Mouse (Mus musculus): ENCODE data around the gene Ninj2. TPM values are rescaled to one million over a fixed set of nuclear protein-coding genes. Genes with fewer than 3 reads are reported as not detected.

Gene Ninj2
- total and polyA plus RNA-seq, 3 experiments = 0.08 TPM; not detected in 2

GRCm38 (mm10) chr6:120174028-120174601 is 81.0 kb downstream of the Ninj2 start:
- Histone ChIP-seq H3K27ac (ENCODE audit: control insufficient read depth, low read depth, low read length) (peak overlapping the region; percentile 38; the same call in 1 of the 2 replicates), H3K4me1 (ENCODE audit: control insufficient read depth in 1 of 2, insufficient read depth in 2 of 2, low read length in 2 of 2) (peaks cover 4 to 11% of the 10 kb centered on the region in 2 experiments), H3K9ac (ENCODE audit: control insufficient read depth, low read depth, low read length, poor library complexity, severe bottlenecking) (peak overlapping the region; percentile 51), H3K36me3 (ENCODE audit: control insufficient read depth in 1 of 2, insufficient read depth in 2 of 2, low read length in 2 of 2) (peaks cover 0 to 5% of the 10 kb centered on the region in 2 experiments; a peak in 2 of 4 replicates), H3K9me3 (replicated peaks; ENCODE audit: insufficient read depth, low read length) (no peaks in the 10 kb centered on the region), H3K27me3 (ENCODE audit: control insufficient read depth in 1 of 2, insufficient read depth in 2 of 2, low read length in 2 of 2) (peaks cover 0 to 3% of the 10 kb centered on the region in 2 experiments; a peak in 1 of 4 replicates), H3K79me2 (ENCODE audit: control insufficient read depth, insufficient read depth, low read length, poor library complexity) (no peaks in the 10 kb centered on the region), H3K4me3 (ENCODE audit: control insufficient read depth in 1 of 2, insufficient read depth in 1 of 2, low read depth in 2 of 2, low read length in 2 of 2) (peak overlapping the region; percentile 24 to 81)
- DNase-seq (ENCODE audit: low read depth, low spot score) = no peak
- TF ChIP-seq ZC3H11A (IDR thresholded peaks at IDR 0.05; ENCODE audit: low read depth, low read length) (0 out of 2 replicates have a peak, but pooled peaks have one; percentile 1), RCOR1 (IDR thresholded peaks at IDR 0.05; ENCODE audit: low read depth, low read length) (no peak), EP300 (IDR thresholded peaks at IDR 0.05; ENCODE audit: low read depth in 1 of 2, low read length in 2 of 2) (peak in 1 of 2 experiments; percentile 11; a peak in 1 of 4 replicates)

GRCm38 (mm10) chr6:120174602-120175115 is 81.5 kb downstream of the Ninj2 start:
- Histone ChIP-seq H3K4me1 (ENCODE audit: control insufficient read depth in 1 of 2, insufficient read depth in 2 of 2, low read length in 2 of 2) (peaks cover 6 to 16% of the 10 kb centered on the region in 2 experiments), H3K9me3 (replicated peaks; ENCODE audit: insufficient read depth, low read length) (no peaks in the 10 kb centered on the region), H3K4me3 (ENCODE audit: control insufficient read depth in 1 of 2, insufficient read depth in 1 of 2, low read depth in 2 of 2, low read length in 2 of 2) (peak overlapping the region; percentile 24 to 81), H3K36me3 (ENCODE audit: control insufficient read depth in 1 of 2, insufficient read depth in 2 of 2, low read length in 2 of 2) (peaks cover 0 to 10% of the 10 kb centered on the region in 2 experiments; a peak in 2 of 4 replicates), H3K27ac (ENCODE audit: control insufficient read depth, low read depth, low read length) (peak overlapping the region; percentile 59), H3K9ac (ENCODE audit: control insufficient read depth, low read depth, low read length, poor library complexity, severe bottlenecking) (peak overlapping the region; percentile 51), H3K27me3 (ENCODE audit: control insufficient read depth in 1 of 2, insufficient read depth in 2 of 2, low read length in 2 of 2) (peaks cover 0 to 3% of the 10 kb centered on the region in 2 experiments; a peak in 1 of 4 replicates), H3K79me2 (ENCODE audit: control insufficient read depth, insufficient read depth, low read length, poor library complexity) (no peaks in the 10 kb centered on the region)
- peak; percentile 77 for DNase-seq (ENCODE audit: low read depth, low spot score)
- peak; percentile 51; the same call in 1 of the 2 replicates for TF ChIP-seq TCF12 (IDR thresholded peaks at IDR 0.05; ENCODE audit: low read depth, low read length)
- no peak for TF ChIP-seq BHLHE40 (IDR thresholded peaks at IDR 0.05; ENCODE audit: borderline replicate concordance, low read depth, low read length)
- no peak for TF ChIP-seq CHD1 (IDR thresholded peaks at IDR 0.05; ENCODE audit: low read depth, low read length)
- TF ChIP-seq ELF1 (IDR thresholded peaks at IDR 0.05; ENCODE audit: low read depth, low read length) = no peak
- TF ChIP-seq EP300 (IDR thresholded peaks at IDR 0.05; ENCODE audit: low read depth in 1 of 2, low read length in 2 of 2) = peak in 1 of 2 experiments; percentile 13; a peak in 2 of 4 replicates
- no peak for TF ChIP-seq RCOR1 (IDR thresholded peaks at IDR 0.05; ENCODE audit: low read depth, low read length)
- peak; percentile 91 for TF ChIP-seq TAL1 (IDR thresholded peaks at IDR 0.05; ENCODE audit: low read length)
- TF ChIP-seq CHD2 (IDR thresholded peaks at IDR 0.05; ENCODE audit: low read length) = no peak
- 0 out of 2 replicates have a peak, but pooled peaks have one; percentile 20 for TF ChIP-seq TBP (IDR thresholded peaks at IDR 0.05; ENCODE audit: low read depth, low read length)
- no peak for TF ChIP-seq NRF1 (IDR thresholded peaks at IDR 0.05; ENCODE audit: insufficient read depth, low read depth, low read length, poor library complexity, severe bottlenecking)
- TF ChIP-seq KAT2A (conservative IDR thresholded peaks at IDR 0.05; ENCODE audit: low read depth, low read length) = no peak
- TF ChIP-seq ZNF384 (IDR thresholded peaks at IDR 0.05; ENCODE audit: low read depth, low read length) = no peak
- no peak for TF ChIP-seq RAD21 (IDR thresholded peaks at IDR 0.05; ENCODE audit: low read depth, low read length)
- TF ChIP-seq MAFK (IDR thresholded peaks at IDR 0.05; ENCODE audit: borderline replicate concordance, low read depth, low read length) = no peak
- TF ChIP-seq MAZ (IDR thresholded peaks at IDR 0.05; ENCODE audit: low read depth, low read length) = no peak
- no peak for TF ChIP-seq POLR2A (IDR thresholded peaks at IDR 0.05; ENCODE audit: control insufficient read depth in 1 of 2, insufficient read depth in 1 of 2, low read depth in 1 of 2, low read length in 2 of 2, poor library complexity in 1 of 2)
- no peak; the same call in 1 of the 2 replicates for TF ChIP-seq SMC3 (IDR thresholded peaks at IDR 0.05; ENCODE audit: low read depth, low read length)
- peak; percentile 73 for TF ChIP-seq ETS1 (IDR thresholded peaks at IDR 0.05; ENCODE audit: low read depth, low read length)
- TF ChIP-seq ZC3H11A (IDR thresholded peaks at IDR 0.05; ENCODE audit: low read depth, low read length) = no peak
- TF ChIP-seq E2F4 (IDR thresholded peaks at IDR 0.05; ENCODE audit: borderline replicate concordance, low read depth, low read length) = no peak
- TF ChIP-seq HCFC1 (IDR thresholded peaks at IDR 0.05; ENCODE audit: low read depth, low read length) = no peak
- no peak for TF ChIP-seq MAX (IDR thresholded peaks at IDR 0.05; ENCODE audit: low read length)
- TF ChIP-seq USF2 (IDR thresholded peaks at IDR 0.05; ENCODE audit: borderline replicate concordance in 1 of 2, insufficient read depth in 1 of 2, low read depth in 1 of 2, low read length in 2 of 2) = no peak
- TF ChIP-seq CTCF (IDR thresholded peaks at IDR 0.05 in 2 of 3, conservative IDR thresholded peaks at IDR 0.05 in 1 of 3; ENCODE audit: control insufficient read depth in 1 of 3, insufficient read depth in 1 of 3, low read depth in 2 of 3, low read length in 3 of 3, poor library complexity in 1 of 3, severe bottlenecking in 1 of 3) = no peak
- no peak for TF ChIP-seq UBTF (IDR thresholded peaks at IDR 0.05; ENCODE audit: borderline replicate concordance, insufficient read depth, low read depth, low read length)
- TF ChIP-seq GATA1 (IDR thresholded peaks at IDR 0.05; ENCODE audit: low read depth, low read length) = peak; percentile 53; the same call in 1 of the 2 replicates
- no peak for TF ChIP-seq MXI1 (IDR thresholded peaks at IDR 0.05; ENCODE audit: low read depth, low read length)
- TF ChIP-seq MYC (IDR thresholded peaks at IDR 0.05; ENCODE audit: low read depth, low read length) = no peak

Data from MEL (cell line).